Mouse (Mus musculus) gastrocnemius, postnatal 4 days (tissue): ENCODE measurements around the gene Tlr9. TPM values are rescaled to one million over a fixed set of nuclear protein-coding genes. Genes with fewer than 3 reads are reported as not detected.

Source experiments
- DNase-seq, 2 experiments: peaks; one replicate each; pipeline ENCODE4 v3.0.0; 2021 to 2022; ENCODE audit warnings: low spot score in 2 of 2, mixed read lengths in 2 of 2
- long read RNA-seq, 2 experiments: library from polyadenylated mRNA; stranded (forward); transcript quantifications; one replicate each; pipeline ENCODE4 v2.0.0; 2021
- total RNA-seq, 2 experiments: library from RNA; stranded (reverse); gene quantifications; 2 replicates each; pipeline ENCODE4 v1.2.3; 2021

Tlr9 gene
- total RNA-seq: 1 to 10 TPM in 1 of 2 experiments, under 1 TPM in 1; 0.88 to 1.1 TPM
- long read RNA-seq, experiment 1: 0 reads
- long read RNA-seq, experiment 2: 0 reads

- DNase-seq: no peak
These were observed at the start of gene Tlr9 for GRCm38 (mm10) chr9:106222261-106222851. Tlr9 (plus strand) TSS chr9:106222598.

DNA sequence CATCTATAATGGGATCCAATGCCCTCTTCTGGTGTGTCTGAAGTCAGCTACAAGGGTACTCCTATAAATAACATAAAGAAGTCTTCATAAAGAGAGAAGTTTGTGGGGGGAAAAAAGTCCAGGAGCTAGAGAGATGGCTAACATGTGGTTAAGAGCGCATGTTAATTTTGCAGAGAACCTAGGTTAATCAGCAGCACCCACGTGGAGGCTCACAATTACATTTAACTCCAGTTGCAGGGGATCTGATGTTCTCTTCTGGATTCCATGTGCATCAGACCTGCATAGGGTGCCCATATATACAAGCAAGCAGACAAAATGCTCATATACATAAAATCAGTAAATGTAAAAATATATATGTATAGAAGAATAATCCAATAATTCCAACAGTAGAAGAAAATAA is 49.0 kb upstream of the Tlr9 start:
- no peak for DNase-seq

DNA sequence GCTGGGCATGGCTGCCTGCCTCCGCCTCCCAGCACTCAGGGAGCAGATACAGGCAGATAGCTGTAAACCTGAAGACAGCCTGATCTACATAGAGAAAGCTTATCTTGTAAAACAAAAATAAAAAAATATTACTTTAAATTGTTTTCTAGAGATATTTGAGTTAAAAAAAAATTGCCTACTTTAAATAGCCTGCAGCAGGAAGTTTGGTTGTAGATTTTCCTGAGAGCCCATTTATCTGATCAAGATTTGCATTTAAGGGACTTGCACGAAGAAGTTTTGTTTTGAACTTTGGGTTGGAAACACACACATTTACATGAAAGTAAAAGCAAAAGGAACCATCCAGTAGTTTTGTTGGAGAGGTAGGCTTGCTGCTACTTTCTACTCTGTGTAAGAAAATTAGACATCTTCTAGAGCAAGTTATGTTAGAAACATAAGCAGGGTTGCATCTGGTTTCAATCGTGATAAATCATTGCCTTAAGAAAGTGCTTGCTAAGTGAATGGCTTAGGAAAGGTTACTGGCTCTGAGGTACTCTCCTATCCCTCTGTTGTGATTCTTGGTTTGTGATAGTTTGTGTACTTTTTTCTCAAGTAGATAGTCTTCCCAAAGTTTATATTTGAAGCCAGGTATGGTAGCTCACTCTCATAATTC is 46.7 kb upstream of the Tlr9 start:
- DNase-seq: no peak

DNA sequence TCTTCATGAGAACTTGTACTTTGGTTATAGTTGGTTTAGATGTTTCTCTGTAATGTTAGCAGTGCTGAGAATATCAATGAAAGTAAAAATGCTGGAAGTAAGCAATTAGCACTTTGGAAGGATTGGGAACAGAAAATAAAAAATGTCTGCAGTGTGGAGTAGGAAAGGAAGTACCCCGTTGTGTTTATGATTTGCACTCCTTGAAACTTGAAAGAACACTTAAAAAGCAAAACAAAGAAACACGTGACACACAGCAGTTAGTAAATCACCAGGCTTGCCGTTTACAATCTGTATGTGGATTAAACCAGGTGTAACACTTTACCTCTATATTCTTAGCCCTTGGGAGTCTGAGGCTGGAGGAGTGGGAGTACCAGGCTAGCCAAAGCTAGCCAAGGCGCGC is 45.6 kb upstream of the Tlr9 start:
- DNase-seq: no peak

GRCm38 (mm10) chr9:106177799-106178198 is 44.6 kb upstream of the Tlr9 start:
- no peak for DNase-seq

DNA sequence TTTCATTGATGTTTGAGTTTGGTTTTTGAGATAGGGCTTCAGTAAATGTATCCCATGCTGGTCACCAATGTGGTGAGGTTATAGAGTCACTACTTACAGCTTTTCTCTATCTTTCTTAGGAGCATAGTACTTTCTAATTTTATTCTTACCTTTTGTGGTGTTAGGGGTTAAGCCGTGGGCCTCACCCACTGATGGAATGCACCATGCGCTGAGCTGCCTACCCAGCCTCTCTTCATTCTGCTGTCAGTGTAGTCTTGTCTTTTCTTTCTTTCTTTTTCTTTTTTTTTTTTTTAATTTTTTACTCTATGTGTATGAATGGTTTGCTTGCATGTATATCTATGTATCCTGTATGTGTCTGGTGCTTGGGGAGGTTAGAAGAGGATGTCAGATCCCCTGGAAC is 42.9 kb upstream of the Tlr9 start:
- no peak for DNase-seq

DNA sequence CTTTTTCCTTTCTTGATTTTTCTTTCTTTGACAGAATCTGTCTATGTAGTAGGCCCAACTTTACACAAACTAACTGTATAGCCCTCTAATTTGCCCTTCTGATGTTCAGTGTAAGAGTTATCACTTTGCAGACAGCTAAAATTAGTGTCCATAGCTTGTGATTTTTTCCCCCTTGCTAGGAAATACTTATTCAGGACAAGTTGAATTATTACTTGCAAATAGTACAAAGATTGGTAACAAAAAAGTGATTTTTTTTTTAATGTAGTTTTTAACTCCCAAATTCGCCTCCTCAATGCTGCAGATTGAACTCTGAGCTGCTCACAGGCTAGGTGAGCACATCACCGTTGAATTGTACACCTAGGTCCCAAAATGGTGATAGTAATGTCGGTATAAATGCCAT is 42.4 kb upstream of the Tlr9 start:
- no peak for DNase-seq

GRCm38 (mm10) chr9:106182146-106182545 is 40.3 kb upstream of the Tlr9 start:
- no peak for DNase-seq

- DNase-seq: no peak
These were observed 38.4 kb upstream of the Tlr9 start for GRCm38 (mm10) chr9:106183996-106184395.

DNA sequence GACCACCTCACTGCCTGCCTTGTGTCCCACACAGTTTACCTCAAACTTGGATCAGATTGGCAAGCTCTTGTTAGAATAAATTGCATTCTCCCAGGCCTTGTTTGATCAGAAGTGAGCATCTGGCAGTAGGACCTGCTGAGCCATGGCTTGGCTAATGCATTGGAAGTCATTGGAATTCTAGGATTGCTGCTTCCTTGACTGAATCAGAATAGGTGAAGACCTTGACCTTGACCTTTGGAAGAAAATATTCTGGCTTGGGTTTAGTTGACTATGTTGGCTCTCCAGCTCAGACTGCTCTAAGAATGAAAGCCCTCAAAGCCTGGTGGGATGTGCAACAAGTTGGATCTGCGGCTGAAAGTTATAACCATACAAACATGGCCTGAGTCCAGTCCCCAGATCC is 31.0 kb upstream of the Tlr9 start:
- no peak for DNase-seq

DNA sequence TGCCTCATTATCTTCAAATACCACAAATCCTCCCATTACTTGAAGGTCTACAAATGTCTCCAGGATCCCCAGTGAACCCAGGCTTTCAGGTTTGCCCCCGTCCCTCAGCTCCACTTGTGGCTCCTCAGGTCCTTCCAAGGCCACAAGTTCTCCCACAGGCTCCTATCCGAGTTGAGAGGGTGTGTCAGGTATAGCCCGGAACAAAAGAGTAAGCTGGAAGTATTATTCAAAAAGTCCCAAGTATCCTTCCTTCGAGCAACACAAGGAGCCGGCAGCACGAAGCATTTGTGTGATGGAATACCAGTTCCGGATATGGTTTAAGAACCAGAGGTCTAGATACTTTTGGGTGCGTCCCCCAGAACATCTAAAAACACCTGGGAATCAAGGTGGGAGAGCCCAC is 30.4 kb upstream of the Tlr9 start:
- no peak for DNase-seq

- DNase-seq: no peak
These were observed 29.4 kb upstream of the Tlr9 start for GRCm38 (mm10) chr9:106192998-106193397.

- DNase-seq: no peak
These were observed 28.2 kb upstream of the Tlr9 start for GRCm38 (mm10) chr9:106193930-106194807.

DNA sequence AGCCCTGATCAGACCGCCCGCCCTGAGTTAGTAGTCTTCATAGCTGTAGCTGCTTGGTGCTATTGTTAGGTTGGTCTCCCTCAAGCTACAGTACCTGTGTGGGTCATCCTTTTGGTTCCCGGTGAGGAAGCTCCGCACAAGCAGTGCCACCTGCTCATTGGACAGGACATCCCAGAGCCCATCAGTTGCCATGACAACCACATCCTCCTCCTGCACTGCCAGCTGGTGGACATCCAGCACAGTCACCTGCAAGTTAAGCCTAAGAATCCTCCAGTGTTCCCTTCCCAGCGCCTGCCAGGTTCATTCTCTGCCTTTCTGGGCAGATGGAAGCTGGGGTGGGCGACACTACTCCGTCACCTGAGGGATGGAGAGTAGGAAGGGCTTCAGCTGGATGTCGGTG is 26.7 kb upstream of the Tlr9 start:
- no peak for DNase-seq

- DNase-seq: no peak
These were observed 25.2 kb upstream of the Tlr9 start for GRCm38 (mm10) chr9:106197081-106197713.

- no peak for DNase-seq
These were observed 24.7 kb upstream of the Tlr9 start for GRCm38 (mm10) chr9:106197732-106198131.

GRCm38 (mm10) chr9:106198962-106199458 is 23.4 kb upstream of the Tlr9 start:
- peak; percentile 48 to 81 for DNase-seq

DNA sequence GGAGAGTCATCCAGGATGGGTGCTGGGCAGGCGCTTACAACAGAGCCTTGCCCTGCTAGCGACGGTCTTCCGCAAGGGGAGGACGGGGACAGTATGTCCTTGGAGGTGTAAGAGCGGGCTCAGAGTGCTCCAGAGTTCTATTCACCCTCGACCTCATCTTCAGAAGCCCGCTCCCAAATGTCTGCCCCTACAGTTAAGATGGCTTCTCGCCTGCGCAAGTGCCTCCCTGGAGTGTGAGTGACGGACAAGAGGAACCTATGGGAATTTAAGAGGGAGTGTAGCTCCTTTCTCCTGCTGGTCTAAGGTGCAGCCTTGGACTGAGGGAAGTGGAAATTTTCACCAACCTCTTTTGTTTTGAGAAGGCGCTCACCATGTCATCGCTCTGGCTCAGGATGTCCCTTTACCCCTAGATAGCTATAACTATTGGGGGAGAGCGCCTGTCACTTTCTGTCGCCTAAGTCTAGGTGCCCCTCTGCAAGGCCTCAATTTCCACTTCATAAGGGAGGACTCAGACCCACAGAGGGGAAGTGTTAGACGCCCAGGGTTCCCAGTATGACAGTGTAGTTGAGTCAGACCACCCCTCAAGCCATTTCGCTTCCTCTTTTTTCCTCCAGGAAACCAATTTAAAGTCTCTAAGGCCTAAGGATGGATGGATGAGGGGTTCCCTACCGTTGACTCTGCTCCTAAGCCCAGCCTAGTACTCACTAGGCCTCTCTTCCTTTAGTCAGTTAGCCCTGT is 22.7 kb upstream of the Tlr9 start, which contains the start of gene Ppm1m:
TSS of gene Ppm1m (minus strand) at position 212 of the 738 bp plus-strand sequence.
- no peak for DNase-seq

DNA sequence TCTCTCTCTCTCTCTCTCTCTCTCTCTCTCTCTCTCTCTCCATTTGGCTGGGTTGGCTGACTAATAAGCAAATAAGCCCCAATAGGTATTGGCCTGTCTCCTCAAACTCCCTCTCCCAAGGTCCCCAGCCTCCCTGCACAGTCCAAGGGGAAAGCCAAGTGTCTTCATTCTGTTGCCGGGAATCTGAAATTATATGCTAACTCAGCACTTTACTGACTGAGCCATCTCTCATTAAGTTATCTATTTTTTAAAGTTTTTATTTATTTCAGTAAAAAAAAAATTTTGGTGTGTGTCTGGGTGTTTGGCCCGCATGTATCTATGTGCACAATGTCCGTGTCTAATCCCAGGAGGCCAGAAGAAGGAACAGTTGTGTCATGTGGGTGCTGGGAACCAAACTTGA is 20.5 kb upstream of the Tlr9 start:
- no peak for DNase-seq

DNA sequence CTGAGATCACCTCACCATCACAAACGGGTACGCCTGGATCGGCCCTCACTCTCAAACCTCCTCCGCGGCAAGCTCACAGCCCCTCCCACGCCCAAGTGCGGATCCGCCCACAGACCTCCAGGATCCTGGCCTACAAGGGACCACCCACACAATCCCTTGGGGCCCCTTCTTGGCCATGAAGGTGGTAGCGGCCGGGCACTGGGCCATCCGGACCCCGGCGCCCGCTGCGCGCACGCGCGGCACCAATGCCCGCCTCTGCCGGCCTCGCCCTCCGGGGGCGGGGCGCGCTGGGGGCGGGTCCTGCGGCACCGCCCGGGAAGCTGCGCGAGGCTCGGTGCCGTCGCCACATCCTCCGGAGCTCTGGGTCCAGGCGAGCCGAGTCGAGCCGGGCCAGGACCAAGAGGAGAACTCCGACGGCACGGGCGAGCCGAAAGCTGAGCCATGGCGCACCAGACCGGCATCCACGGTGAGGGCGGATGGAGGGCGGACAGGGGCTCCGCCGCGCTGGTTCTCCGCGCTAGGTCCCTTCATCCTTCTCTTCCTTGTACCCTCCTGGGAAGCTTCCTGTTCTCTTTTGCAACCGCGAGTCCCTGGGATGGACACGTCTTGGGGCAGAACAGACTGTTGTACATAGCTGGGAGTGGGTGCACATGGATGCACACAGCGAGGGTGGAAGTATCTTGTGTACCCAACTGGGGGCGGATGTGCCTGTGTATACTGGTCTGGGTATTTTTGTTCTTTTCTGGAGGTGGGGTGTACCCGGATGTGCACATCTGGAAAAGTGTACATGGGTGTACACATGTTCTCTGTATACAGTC is 19.4 kb upstream of the Tlr9 start, which contains the start of gene Twf2:
TSS of gene Twf2 (plus strand) at position 290 of the 818 bp plus-strand sequence.
- DNase-seq: peak; percentile 82 to 89
